Mouse (Mus musculus) embryonic fibroblast, embryonic 13.5 days (primary cell): ENCODE measurements around the gene Atp1a3.

Experiments
- CTCF ChIP-seq: IDR thresholded peaks from 2 replicates; pipeline ENCODE4 v1.5.1; 2011; ENCODE audit warnings: mild to moderate bottlenecking, control low read depth, low read length, moderate library complexity, borderline replicate concordance; ENCODE audit not compliant: insufficient read depth
- POLR2A ChIP-seq: IDR thresholded peaks from 2 replicates; pipeline ENCODE4 v1.6.1; 2011; ENCODE audit warnings: low read depth, mild to moderate bottlenecking, control low read depth, low read length, moderate library complexity

GRCm38 (mm10) chr7:24943641-24944040, 62.1 kb downstream of the Atp1a3 start:
- TF ChIP-seq CTCF (no peak), POLR2A (no peak)
